Mouse (Mus musculus) cerebellum, adult 2 months (tissue): ENCODE measurements around the gene Hat1. TPM values are rescaled to one million over a fixed set of nuclear protein-coding genes. Genes with fewer than 3 reads are reported as not detected.

Experiments used
- DNase-seq, 2 experiments: peaks; one replicate each; pipeline ENCODE4 v3.0.0; 2021
- H3K27ac ChIP-seq: fragments of 200-500 bp; 2 replicates; pipeline ENCODE4 v1.5.1; 2012; ENCODE audit warnings: low read length, control low read depth, inconsistent platforms; ENCODE audit not compliant: insufficient read depth
- H3K27me3 ChIP-seq: fragments of 200-500 bp; 2 replicates; pipeline ENCODE4 v1.6.1; 2012; ENCODE audit warnings: inconsistent platforms, mild to moderate bottlenecking, low read length, moderate library complexity; ENCODE audit not compliant: control insufficient read depth, insufficient read depth
- H3K4me1 ChIP-seq: fragments of 200-500 bp; 2 replicates; pipeline ENCODE4 v1.6.1; 2011; ENCODE audit warnings: low read length; ENCODE audit not compliant: control insufficient read depth, insufficient read depth
- H3K4me3 ChIP-seq: fragments of 200-500 bp; replicated peaks from 2 replicates; pipeline ENCODE3; 2011; ENCODE audit warnings: mild to moderate bottlenecking, low read depth, low read length, control low read depth; ENCODE audit not compliant: insufficient read depth
- CTCF ChIP-seq: fragments of 200-500 bp; IDR thresholded peaks from 2 replicates; pipeline ENCODE4 v1.5.1; 2011; ENCODE audit warnings: low read depth, mild to moderate bottlenecking, control low read depth, low read length, moderate library complexity, borderline replicate concordance; ENCODE audit not compliant: insufficient read depth
- POLR2A ChIP-seq: fragments of 200-500 bp; IDR thresholded peaks from 2 replicates; pipeline ENCODE4 v1.6.1; 2011; ENCODE audit warnings: low read length, control low read depth, borderline replicate concordance; ENCODE audit not compliant: insufficient read depth
- WGBS: fragments of 180-500 bp; shearing (Covaris S2); methylation state at CpG from one replicate; pipeline ENCODE4 v1.1.7; 2018; 5-methylcytosine and 5-hydroxymethylcytosine counted together
- polyA plus RNA-seq: library from polyadenylated mRNA; depleted of rRNA; stranded (reverse); fragments of >200 nt; gene quantifications from 2 replicates; pipeline ENCODE4 v1.2.3, GENCODE M21; 2012; rRNA removed

The Hat1 gene
- polyA plus RNA-seq, 1 experiment, result 23.5 TPM

- Histone ChIP-seq H3K4me1 (no peaks in the 10 kb centered on the region), H3K27me3 (no peaks in the 10 kb centered on the region), H3K27ac (no peak overlapping the region), H3K4me3 (no peak overlapping the region)
- no peak for TF ChIP-seq CTCF
- no peak for TF ChIP-seq POLR2A
- 48% methylated on average over 7 of the region's 7 CpGs for WGBS
- DNase-seq, result no peak
Measured at GRCm38 (mm10) chr2:71474345-71474744, 85.6 kb downstream of the Hat1 start.

GRCm38 (mm10) chr2:71475311-71475710 lies 86.6 kb downstream of the Hat1 start:
- no peak for TF ChIP-seq POLR2A
- TF ChIP-seq CTCF, result no peak
- no peak overlapping the region for H3K27ac ChIP-seq
- no peak for DNase-seq
- no peak overlapping the region for H3K4me3 ChIP-seq
- 56% methylated on average over 10 of the region's 10 CpGs for WGBS
- no peaks in the 10 kb centered on the region for H3K4me1 ChIP-seq
- H3K27me3 ChIP-seq, result no peaks in the 10 kb centered on the region

GRCm38 (mm10) chr2:71475760-71476159 lies 87.0 kb downstream of the Hat1 start:
- WGBS, result 77% methylated on average over 4 of the region's 4 CpGs
- H3K4me3 ChIP-seq, result no peak overlapping the region
- no peak overlapping the region for H3K27ac ChIP-seq
- DNase-seq, result no peak
- no peak for TF ChIP-seq POLR2A
- TF ChIP-seq CTCF, result no peak
- no peaks in the 10 kb centered on the region for H3K4me1 ChIP-seq
- H3K27me3 ChIP-seq, result no peaks in the 10 kb centered on the region

- H3K27me3 ChIP-seq, result no peaks in the 10 kb centered on the region
- H3K4me1 ChIP-seq, result no peaks in the 10 kb centered on the region
- DNase-seq, result no peak
- no peak overlapping the region for H3K27ac ChIP-seq
- TF ChIP-seq POLR2A (no peak), CTCF (no peak)
- H3K4me3 ChIP-seq, result no peak overlapping the region
Measured at GRCm38 (mm10) chr2:71477787-71478186, 89.0 kb downstream of the Hat1 start.

GRCm38 (mm10) chr2:71479917-71480316 lies 91.2 kb downstream of the Hat1 start:
- TF ChIP-seq POLR2A (no peak), CTCF (no peak)
- Histone ChIP-seq H3K27ac (no peak overlapping the region), H3K4me1 (no peaks in the 10 kb centered on the region), H3K27me3 (no peaks in the 10 kb centered on the region), H3K4me3 (no peak overlapping the region)
- DNase-seq, result no peak
- 41% methylated on average over 7 of the region's 7 CpGs for WGBS

- Histone ChIP-seq H3K4me3 (no peak overlapping the region), H3K27ac (no peak overlapping the region), H3K4me1 (no peaks in the 10 kb centered on the region), H3K27me3 (no peaks in the 10 kb centered on the region)
- 41% methylated on average over 6 of the region's 6 CpGs for WGBS
- DNase-seq, result no peak
- TF ChIP-seq POLR2A (no peak), CTCF (no peak)
Measured at GRCm38 (mm10) chr2:71481825-71482224, 93.1 kb downstream of the Hat1 start.

GRCm38 (mm10) chr2:71483046-71483716 lies 94.4 kb downstream of the Hat1 start:
- Histone ChIP-seq H3K27me3 (no peaks in the 10 kb centered on the region), H3K27ac (no peak overlapping the region), H3K4me3 (no peak overlapping the region), H3K4me1 (no peaks in the 10 kb centered on the region)
- DNase-seq, result no peak
- 75% methylated on average over 10 of the region's 10 CpGs for WGBS
- no peak for TF ChIP-seq POLR2A
- no peak for TF ChIP-seq CTCF

- 59% methylated on average over 5 of the region's 5 CpGs for WGBS
- TF ChIP-seq CTCF, result no peak
- no peak for TF ChIP-seq POLR2A
- Histone ChIP-seq H3K4me3 (no peak overlapping the region), H3K4me1 (no peaks in the 10 kb centered on the region), H3K27ac (no peak overlapping the region), H3K27me3 (no peaks in the 10 kb centered on the region)
- DNase-seq, result no peak
Measured at GRCm38 (mm10) chr2:71483717-71484066, 94.9 kb downstream of the Hat1 start.

Other genes starting within 250 kb of the Hat1 start
- gene Dync1i2, start 177.3 kb upstream of the Hat1 start, polyA plus RNA-seq, result 129 and 130 TPM in 2 replicates
- 135 and 139 TPM in 2 replicates for gene Slc25a12, start 21.2 kb upstream of the Hat1 start, polyA plus RNA-seq
- 56.1 and 58.4 TPM in 2 replicates for gene Metap1d, start 64.3 kb downstream of the Hat1 start, polyA plus RNA-seq
- gene Dlx1, start 139.2 kb downstream of the Hat1 start, polyA plus RNA-seq, result 0.14 and 0.20 TPM in 2 replicates
- gene Dlx2, start 157.8 kb downstream of the Hat1 start, polyA plus RNA-seq, result not detected in 2 replicates